Mouse (Mus musculus) kidney, postnatal 25 days (tissue): ENCODE measurements at regions not wholly inside any gene's neighbourhood (a gene's known extent, or its start where the extent isn't known, plus 50 kb on each side); places are given as distances from the start of the nearest gene placed in this dataset.

ENCODE experiments used
- DNase-seq, 2 experiments: peaks; one replicate each; pipeline ENCODE4 v3.0.0; 2021; ENCODE audit warnings: mixed read lengths in 2 of 2

DNA sequence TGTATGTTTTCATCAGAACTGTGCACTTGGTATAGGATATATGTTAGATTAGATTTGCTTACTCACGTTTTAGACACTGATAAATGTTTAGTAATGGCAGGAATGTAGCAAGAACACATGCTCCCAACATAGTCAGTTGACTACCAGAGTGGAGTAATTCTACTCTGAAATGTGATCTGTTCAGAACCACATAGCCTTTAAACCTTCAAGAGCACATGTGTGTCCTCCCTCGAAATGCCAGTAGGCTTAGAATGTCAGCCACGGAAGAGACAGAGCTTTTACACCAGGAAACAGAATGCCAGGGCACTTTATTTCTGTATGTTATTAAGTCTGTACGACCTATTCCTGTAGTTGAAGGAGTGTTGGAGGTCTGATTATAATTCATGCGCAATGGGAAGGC lies 51.3 kb upstream of the Cd28 start:
- DNase-seq, result no peak

DNA sequence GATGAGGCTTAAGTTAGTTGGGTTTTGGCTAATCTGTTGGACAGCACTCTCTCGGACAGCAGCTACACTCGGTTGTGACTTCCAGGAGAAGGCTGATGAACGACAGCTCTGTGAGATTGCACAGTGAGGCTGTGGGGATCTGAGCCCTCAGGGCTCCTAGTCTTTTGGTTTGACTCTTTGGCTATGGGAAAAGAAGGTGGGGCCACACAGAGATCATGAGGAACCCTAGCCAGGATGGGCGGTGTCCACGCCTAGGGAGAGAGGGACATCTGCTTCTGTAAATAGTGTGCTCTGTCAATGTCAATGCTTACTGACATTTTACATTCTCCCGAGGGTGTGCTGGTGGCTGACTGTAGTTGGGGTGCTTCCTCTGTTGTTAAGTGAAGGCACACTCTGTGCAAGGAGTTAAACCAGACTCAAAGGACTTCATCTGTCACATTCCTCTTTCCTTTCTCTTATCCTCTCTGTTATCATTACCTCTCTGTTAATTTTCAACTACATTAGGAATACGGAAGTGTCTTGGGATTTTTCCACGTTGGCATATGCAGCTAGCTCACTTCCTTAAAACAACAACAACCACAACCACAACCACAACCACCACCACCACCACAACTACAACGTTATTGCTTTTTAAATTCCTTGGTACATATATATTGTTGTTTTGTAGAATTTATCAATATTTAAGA lies 54.2 kb upstream of the Cd28 start:
- DNase-seq, result no peak

DNA sequence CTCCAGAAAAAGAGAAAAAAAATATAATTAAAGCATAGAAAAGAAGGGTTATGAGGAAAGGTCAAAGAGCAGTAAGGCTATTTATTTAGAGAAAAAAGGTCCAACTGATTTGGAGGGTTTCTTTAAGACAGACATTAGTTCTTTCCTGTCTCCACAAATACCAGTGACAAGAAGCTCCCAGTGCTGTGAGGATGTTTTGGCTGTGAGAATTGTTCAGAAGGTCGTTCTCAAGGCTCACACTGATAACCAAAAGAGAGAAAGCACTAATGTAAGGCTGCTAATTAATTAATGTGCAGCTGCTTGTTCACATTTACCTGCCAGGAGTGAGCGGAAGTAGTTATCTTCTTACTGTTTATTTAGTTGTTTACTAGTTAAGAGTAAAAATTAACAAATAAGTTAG lies 54.7 kb upstream of the Cd28 start:
- DNase-seq, result no peak

DNA sequence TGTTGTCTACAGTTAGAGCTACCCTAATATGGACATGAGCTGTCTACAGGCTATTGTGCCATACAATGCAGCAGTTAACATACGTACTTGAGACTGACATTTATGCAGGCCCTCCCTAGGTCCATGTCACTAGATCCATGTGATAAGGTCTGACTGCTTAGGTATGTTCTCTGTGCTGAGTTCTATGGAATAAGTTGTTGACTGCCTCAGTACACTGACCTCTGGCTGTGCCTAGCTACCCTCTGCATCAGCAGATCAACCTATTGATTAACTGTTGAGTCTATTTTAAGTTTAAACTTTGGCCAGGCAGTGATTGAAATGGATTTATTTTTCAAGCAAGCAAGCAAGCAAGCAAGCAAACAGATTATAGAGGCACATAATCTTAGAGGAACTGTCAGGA lies 57.0 kb upstream of the Cd28 start:
- no peak for DNase-seq

DNA sequence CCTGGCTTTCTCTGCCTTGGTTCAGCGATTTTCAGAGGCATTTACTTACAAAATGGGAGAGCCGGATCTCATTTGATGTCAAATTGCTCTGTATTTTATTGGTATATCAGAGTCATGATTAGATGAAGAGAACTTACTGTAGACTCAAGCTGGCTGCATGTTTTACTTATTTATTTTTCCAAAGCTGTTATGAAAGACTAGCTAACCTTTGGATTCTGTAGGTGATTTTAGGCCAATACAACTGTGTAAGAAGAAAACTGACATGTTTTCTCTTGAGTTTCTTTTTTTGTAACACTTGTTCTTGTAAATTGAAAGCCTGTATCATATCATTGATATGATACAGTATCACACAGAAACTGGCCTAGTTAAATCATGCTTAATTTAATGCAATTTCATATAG lies 57.6 kb upstream of the Cd28 start:
- DNase-seq, result no peak

DNA sequence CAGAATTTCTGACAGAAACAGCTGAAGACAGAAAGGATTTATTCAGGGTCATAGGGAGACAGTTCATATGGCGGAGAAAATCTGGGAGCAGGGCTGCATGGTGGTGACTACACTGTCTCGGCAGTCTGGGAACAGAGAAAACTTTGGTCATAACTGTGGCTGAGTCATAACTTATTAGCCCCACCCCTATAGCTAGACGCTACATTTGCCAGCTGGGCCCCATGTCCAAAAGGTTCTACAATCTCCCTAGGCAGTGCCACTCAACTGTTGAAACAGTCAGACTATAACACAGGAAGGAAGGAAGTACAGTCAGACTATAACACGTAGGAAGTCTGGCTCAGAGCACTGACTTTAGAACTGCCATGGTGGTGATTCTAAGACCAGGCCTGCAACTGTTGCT lies 58.2 kb upstream of the Cd28 start:
- DNase-seq, result no peak

DNA sequence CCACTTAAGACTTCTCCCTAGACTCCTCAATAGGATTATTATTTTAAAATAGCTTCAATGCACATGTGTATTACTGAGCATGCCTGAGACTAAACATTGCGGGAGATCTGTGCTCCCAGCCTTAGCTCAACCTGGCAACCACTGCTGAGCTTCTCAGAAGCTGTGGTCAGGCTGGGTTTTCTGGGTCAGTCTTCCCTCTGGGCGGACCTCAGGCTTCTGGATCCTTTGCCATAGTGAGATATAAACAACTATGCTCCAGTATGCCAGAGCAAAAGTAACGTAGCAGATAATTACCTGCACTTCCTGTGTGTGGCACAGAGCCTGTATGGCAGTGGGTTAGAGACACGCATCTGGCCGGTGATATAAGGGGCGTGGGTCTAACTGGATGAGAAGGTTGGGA lies 59.1 kb upstream of the Cd28 start:
- DNase-seq, result no peak

DNA sequence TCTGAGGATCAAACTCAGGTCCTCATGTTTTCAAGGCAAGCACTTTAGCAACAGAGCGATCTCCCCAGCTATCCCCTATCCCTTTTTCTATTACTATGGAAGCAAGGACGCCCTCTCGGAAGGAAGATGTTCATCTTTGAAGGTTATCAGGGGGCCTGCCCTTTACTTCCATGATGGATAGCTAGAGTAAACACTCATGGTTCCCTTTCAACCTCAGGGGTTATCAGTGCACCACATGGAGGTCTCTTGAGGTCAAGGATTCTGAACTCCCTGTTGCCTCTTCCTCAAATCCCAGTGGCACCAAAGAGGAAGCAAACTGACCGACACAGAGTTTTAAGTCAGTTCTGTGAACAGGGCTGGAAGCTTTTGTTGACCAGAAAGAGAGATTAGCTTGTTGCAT lies 59.6 kb upstream of the Cd28 start:
- DNase-seq, result peak; percentile 51 to 53

DNA sequence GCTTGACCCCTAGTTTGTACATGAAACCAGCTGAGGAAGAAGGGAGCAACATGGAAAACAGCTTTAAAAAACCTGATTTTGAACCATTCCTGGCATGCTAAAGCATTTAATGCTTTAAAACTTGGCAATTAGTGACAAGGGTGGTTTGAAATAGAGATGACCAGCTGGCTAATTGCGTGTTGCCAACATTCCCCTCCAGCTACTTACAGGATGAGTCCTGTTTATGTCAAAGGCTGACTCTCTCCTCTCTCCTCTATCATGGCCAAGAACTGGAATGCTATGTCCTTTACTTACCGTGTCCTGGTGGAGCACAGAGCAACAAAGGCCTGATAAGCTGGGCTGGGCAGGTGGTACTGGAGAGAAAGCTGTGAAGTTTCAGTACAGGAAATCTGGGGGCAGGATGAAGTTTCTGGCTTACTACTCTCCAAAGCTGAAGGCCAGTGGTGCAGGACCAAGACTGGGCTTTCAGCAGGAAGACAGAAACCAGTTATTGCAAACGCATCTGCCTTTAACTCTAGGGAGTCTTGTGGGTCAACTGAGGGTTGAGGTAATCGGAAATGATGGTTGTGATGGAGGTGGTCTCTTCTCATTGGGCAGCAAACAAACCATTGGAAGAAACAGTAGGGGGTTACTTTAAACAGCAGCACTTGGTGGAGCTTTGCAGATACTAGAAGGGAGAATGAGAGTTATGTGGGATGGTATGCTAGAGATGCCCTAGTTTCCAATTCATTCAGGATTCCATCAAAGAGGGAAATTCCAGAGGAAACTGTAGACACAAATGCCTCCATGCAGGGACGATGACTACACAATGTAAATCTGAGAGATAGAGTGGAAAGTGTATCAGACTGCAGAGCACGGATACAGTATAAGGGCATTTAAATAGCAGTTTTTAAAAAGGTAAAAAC lies 60.7 kb upstream of the Cd28 start:
- no peak for DNase-seq

DNA sequence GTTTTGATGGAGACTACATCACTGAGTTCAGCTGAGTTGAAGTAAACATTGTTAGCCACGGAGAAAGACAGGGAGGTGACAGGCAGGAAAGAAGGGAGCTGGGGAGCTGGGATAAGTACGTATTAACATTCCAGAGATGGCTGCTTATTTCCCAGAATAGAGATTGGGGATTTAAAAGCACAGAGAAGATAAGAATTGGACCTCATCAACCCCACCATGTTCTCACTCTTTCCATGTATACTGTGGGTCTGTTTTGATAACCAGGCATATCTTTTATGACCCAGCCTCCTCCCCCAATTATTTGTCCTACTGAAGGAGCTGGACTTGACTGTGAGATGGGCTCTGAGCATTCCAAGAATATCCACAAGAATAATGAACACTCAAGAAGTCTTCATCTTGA lies 61.4 kb upstream of the Cd28 start:
- DNase-seq, result no peak

DNA sequence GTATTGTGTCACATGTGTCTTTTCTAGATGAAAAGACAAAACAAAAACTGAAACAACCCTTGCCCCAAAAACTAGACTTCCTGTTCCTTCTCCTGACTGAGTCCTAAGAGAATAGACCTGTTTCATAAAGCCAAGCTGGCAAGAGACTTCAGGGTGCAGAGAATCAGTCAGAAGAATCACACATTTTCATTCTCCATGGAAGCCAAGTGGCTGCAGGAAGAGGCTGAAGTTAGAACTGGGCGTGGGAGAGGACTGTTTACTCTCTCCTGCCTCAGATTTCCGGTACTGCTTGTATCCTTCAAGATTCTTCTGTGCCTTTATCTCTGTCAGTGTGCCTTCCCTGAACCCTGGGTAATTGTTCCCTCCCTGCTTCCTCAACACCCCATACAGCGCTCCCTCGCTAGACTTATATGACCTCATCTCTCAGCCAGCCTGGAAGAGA lies 64.0 kb upstream of the Cd28 start:
- DNase-seq, result peak; percentile 6 to 45

DNA sequence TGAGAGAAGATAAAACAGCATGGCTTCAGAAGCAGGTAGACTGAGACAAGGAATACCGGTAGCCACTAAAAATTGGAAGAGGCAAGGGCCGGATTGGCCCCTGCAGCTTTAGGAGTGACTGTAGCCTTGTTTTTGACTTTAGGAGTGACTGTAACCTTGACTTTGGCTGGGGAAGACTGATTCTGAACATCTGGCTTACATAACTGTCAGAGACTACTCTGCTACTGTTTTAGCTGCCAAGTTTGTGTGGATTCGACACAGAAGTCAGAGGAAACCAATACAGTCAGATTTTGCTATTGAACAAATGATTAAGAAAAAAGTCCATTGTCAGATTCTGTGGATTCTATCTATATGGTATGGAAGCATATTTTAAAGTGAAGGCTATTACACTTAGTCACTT lies 66.4 kb upstream of the Cd28 start:
- no peak for DNase-seq

DNA sequence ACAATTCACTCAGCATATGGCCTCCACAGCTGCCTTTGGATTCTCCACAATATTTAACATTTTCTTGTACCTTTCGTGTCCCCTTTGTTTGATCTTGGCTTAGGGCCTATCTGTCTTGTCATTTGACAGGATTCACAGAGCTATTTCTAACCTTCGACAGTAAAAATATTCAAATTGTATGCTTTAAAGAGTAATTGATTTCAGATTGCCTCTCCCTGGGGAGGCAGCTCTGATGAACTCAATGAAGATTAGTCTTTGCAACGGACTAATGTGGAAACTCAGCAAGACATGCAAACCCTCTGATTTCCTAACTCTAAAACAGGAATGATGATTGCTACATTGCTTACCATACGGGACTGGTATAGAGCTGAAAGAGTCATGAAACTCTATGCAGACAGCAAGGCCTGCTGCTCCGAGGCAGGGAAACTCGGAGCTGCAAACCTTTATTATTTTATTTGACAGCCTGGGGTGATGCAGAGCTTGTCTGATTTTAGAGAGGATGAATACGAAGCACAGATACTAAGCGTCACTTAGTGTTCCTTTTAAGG lies 67.2 kb upstream of the Cd28 start:
- no peak for DNase-seq

DNA sequence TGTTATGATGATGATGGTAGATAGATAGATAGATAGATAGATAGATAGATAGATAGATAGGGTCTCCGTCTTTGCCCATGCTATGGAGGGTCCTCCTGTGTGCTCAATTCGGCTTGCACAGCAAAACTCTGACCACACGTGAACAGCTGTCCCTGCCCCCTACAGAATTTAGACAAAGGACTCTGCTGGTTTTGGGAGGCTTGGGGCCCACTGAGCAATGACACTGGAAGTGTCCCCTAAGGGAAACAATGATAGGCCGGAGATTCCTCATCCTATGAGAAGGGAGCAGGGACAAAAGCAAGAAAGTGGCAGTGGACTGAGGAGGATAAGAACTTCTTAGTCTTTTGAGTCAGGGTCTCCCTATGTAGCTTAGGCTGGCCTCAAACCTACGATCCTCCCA lies 69.8 kb upstream of the Cd28 start:
- DNase-seq, result no peak

DNA sequence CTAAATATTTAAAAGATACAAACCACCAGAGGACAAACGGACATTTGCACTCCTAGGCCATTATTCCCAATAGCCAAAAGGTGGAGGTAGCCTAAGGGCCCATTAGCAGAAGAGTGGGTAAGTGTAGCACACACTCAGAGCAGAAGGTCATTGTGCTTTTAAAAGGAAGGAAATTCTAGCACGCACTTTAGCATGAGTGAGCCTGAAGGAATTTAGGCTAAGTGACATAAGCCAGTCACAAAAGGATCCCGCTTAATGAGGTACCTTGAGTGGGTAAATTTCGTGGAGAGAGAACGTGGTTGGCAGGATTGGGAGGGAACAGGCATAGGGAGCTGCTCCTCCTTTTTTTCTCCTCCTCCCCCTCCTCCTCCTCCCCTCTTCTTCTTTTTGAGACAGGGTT lies 70.4 kb upstream of the Cd28 start:
- no peak for DNase-seq

DNA sequence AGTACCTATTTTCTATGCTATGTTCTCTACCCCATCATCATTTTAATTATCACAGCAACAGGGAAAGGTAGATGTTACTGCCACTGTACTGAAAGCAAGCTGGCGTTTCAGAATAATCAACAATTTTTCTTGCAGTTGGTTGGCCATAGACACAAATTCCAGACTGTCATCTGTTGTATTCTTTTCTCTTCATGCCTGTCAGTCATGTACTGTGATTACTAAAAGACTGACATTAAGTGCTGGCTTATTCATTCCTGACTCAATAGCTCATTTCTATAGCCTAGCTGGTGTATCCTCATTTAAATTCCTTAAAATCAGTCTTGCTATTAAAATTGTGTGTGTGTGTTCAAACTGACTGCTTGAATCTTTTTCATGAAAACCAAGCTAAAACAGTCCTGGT lies 71.4 kb upstream of the Cd28 start:
- DNase-seq, result no peak

DNA sequence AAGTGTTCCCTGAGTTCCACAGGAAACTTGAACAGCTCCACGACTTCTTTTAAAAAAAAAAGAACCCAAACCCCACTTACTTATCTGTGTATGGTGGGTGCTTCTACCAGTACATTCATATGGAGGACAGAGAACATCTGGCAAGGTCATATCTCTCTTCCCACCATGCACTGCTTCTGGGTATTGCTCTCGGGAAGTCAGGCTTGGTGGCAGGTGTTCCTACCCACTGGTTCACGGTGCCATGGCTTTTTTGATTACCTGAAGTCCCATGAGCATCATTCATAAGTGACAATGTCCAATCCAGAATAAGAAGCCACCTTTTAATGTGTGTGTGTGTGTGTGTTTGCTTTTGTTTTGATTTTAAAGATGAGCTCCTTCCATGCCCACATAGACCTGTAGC lies 73.8 kb upstream of the Cd28 start:
- no peak for DNase-seq

DNA sequence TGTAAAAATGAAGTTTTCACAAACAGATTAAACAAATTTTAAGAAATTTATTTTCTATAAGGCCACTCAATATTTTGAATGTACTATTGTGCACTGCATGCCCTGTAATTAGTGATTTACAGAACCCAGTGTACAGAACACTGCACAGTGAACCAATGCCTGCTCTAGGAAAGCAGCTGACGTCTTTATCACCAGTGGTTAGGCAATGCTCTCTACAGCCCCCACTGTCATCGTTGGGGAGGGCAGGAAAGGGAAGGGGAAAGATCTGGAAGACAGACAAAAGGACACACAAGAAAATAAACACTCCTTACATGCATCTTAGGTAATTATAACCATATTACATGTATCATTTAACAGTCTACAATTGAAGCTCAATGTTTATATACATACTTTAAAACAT lies 74.4 kb upstream of the Cd28 start:
- DNase-seq, result peak; percentile 46 to 60

DNA sequence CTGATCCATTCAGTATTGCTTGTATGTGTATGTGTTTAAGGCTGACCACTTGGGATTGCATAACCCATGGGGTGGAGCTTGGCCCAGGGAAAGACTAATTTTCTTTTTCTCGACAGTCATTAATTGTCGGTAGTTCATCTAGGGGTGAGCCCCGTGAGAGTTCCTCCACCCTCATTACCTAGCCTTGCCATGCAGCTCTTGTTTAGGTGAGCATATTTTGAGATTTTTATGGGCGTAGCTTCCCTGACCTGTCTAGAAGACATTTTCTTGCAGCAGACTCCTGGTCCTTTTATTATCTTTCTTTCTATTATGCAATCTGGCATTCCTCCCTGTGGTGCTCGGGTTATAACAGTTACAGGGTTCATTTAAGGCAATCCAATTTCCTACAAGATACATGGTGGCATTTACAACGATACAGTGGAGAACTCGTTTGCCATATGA lies 74.4 kb upstream of the Raph1 start:
- DNase-seq, result peak in 1 of 2 experiments; percentile 7

DNA sequence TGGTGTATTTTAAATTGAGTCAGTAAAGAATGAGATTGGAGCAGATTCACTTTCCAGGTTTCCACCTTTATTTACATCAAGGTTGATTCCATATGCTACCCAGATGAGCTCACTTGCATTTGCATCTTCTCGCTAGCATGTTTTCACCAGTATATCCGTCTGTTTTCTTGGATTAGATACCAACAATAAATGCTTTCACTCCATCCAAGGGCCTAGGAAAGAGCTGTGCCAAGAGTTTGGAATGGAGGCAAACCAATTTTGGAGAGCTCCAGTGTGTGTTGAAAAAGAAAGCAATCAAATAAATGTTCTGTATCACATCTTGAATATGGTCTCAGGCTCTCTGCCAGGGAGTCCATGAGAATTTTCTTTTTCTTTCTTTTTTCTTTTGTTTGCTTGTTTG lies 72.6 kb upstream of the Raph1 start:
- no peak for DNase-seq

DNA sequence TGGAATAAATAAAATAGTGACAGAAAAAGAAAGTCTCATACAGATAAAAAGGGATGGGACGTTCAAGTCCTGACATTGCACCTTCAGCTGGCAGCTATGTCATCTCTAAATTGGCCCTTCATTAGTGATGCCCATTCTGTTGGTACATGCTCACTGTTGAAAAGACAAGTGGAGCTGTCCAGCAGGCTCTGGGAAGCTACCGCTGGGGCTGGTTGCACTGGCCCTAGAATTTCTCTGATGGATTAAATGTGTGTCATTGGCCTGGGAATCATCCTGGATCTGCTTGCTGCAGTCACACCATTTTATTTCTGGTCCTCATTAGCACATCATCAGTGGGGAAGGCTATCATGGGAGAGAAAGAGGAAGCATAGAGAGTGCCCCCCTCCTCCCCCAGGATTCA lies 72.2 kb upstream of the Raph1 start:
- DNase-seq, result no peak

DNA sequence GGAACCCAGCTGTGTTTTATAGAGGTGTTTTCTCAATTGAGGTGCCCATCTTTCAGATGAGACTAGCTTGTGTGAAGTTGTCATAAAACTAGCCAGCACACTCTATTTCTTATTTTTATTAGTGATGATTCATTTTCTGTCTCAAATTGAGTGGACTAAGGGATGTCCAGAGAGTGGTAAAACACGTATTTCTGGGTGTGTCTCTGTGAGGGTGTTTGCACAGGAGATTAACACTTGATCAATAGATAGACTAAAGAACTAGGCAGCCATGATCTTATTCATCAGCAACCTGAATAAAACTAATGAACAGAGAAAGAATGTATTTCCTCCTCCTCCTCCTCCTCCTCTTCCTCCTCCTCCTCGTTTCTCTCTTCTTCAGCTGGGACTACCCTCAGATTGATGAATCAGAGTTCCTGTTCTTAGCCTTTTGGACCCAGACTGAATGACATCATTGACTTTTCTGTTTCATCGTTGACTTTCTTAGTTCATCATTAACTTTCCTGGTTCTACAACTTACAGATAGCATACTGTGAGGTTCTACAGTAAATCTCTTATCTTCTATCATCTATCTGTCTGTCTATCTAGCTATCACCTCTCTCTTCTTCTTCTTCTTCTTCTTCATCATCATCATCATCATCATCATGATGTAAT lies 70.0 kb upstream of the Raph1 start:
- DNase-seq, result no peak

DNA sequence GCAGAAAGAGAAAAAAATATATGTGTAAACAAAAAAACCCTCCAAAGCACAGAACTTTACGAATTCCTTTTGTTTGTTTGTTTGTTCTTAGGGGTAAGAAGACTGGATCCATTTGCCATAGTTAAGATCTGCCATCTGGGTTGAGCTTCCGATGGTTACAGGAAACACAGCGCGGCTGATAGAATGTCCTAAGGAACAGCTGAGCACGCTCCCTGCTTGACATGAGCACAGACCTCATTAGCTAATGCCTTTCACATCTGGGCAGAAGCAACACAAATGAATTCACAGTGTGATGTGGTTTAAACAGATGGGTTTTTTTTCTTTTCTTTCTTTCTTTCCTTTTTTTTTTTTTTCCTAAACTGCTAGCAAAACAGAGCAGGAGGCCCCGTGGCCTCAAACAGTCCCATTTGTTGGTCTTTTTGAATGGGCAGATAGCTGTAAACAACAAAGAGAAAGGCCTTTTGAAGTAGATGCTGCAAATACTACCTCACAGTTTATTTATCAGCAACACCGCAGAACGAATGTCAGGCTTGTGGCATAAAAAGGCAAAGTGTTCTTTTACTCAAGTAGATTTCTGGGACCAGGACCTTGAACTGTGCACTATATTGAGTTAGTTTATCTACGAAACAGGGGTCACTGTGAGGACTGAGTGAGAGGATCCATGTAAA lies 61.0 kb upstream of the Raph1 start:
- peak in 1 of 2 experiments; percentile 43 for DNase-seq
